4 mouse cellular contexts compared by ENCODE assay signal in genomic region chr2:71906356-71906755, GRCm38 (mm10). TPM values are rescaled to one million over a fixed set of nuclear protein-coding genes. Genes with fewer than 3 reads are reported as not detected.
DNase-seq lines count a peak whose midpoint lies in the region; TF ChIP-seq lines count a peak whose summit lies in the region.
"Not testable (repeated sequence)": the region's sequence is repeated elsewhere in the genome, so short reads cannot be mapped to it uniquely, and the experiment has no call there.

No protein-coding gene starts in this region.

- not testable (repeated sequence) for TF ChIP-seq POLR2A in MEL (IDR thresholded peaks at IDR 0.05; ENCODE audit: control insufficient read depth in 1 of 2, insufficient read depth in 1 of 2, low read depth in 1 of 2, low read length in 2 of 2, poor library complexity in 1 of 2)

- not testable (repeated sequence) for TF ChIP-seq RAD21 in MEL (IDR thresholded peaks at IDR 0.05; ENCODE audit: low read depth, low read length)

- not testable (repeated sequence) for TF ChIP-seq CTCF in MEL (IDR thresholded peaks at IDR 0.05 in 2 of 3, conservative IDR thresholded peaks at IDR 0.05 in 1 of 3; ENCODE audit: control insufficient read depth in 1 of 3, insufficient read depth in 1 of 3, low read depth in 2 of 3, low read length in 3 of 3, poor library complexity in 1 of 3, severe bottlenecking in 1 of 3)

- not testable (repeated sequence) for H3K79me2 ChIP-seq in MEL (ENCODE audit: control insufficient read depth, insufficient read depth, low read length, poor library complexity)

- not testable (repeated sequence) for H3K27me3 ChIP-seq in MEL (ENCODE audit: control insufficient read depth in 1 of 2, insufficient read depth in 2 of 2, low read length in 2 of 2)

- not testable (repeated sequence) for H3K9me3 ChIP-seq in MEL (replicated peaks; ENCODE audit: insufficient read depth, low read length)

- not testable (repeated sequence) for H3K36me3 ChIP-seq in MEL (ENCODE audit: control insufficient read depth in 1 of 2, insufficient read depth in 2 of 2, low read length in 2 of 2)

- not testable (repeated sequence) for H3K4me1 ChIP-seq in MEL (ENCODE audit: control insufficient read depth in 1 of 2, insufficient read depth in 2 of 2, low read length in 2 of 2)

- not testable (repeated sequence) for H3K4me3 ChIP-seq in MEL (ENCODE audit: control insufficient read depth in 1 of 2, insufficient read depth in 1 of 2, low read depth in 2 of 2, low read length in 2 of 2)

- peak; percentile 57 for DNase-seq in ES-CJ7 (ENCODE audit: low read depth, low spot score)
- not testable (repeated sequence) for DNase-seq in MEL (ENCODE audit: low read depth, low spot score)
- DNase-seq in R1 (ENCODE audit: low read depth, low spot score) = peak; percentile 76
- DNase-seq in ZHBTc4 (ENCODE audit: low read depth, low spot score) = peak; percentile 42

- H3K27ac ChIP-seq in MEL (ENCODE audit: control insufficient read depth, low read depth, low read length) = not testable (repeated sequence)

- TF ChIP-seq EP300 in MEL (IDR thresholded peaks at IDR 0.05; ENCODE audit: low read depth in 1 of 2, low read length in 2 of 2) = not testable (repeated sequence)

- H3K9ac ChIP-seq in MEL (ENCODE audit: control insufficient read depth, low read depth, low read length, poor library complexity, severe bottlenecking) = not testable (repeated sequence)

TF ChIP-seq in MEL, 35 proteins besides CTCF, POLR2A, EP300 and RAD21:
- TF ChIP-seq TBP (IDR thresholded peaks at IDR 0.05; ENCODE audit: low read depth, low read length) = 0 out of 2 replicates have a peak, but pooled peaks have one; percentile 16

RNA-seq across cellular contexts. Expression of gene Pdk1, which starts 33.3 kb away (rescaled TPM):
- total RNA-seq in MEL (2012; rRNA removed) = 12.2 and 18.2 TPM in 2 replicates
- polyA plus RNA-seq in MEL (2012; ENCODE audit: insufficient read depth in 1 of 2, insufficient read length in 2 of 2, low read depth in 1 of 2, low replicate concordance in 2 of 2, missing spikeins in 1 of 2) = 10 to 100 TPM in 1 of 2 experiments, not detected in 1; 56.1 TPM
